Mouse (Mus musculus) erythroblast, embryonic 14.5 days (primary cell): ENCODE data around the gene Fasl. TPM values are rescaled to one million over a fixed set of nuclear protein-coding genes. Genes with fewer than 3 reads are reported as not detected.
A peak's percentile ranks its signal among the peaks of the same experiment; 100 is the strongest.

ENCODE experiments used
- H3K27me3 ChIP-seq: 2 replicates; pipeline ENCODE4 v1.6.1; 2012; ENCODE audit warnings: inconsistent platforms; ENCODE audit not compliant: control insufficient read depth
- H3K36me3 ChIP-seq: 2 replicates; pipeline ENCODE4 v1.6.1; 2012; ENCODE audit warnings: mild to moderate bottlenecking, inconsistent platforms; ENCODE audit not compliant: control insufficient read depth
- H3K4me1 ChIP-seq: 2 replicates; pipeline ENCODE4 v1.6.1; 2012; ENCODE audit warnings: inconsistent platforms; ENCODE audit not compliant: control insufficient read depth
- H3K4me3 ChIP-seq: replicated peaks from 2 replicates; pipeline ENCODE3; 2012; ENCODE audit warnings: moderate library complexity, mild to moderate bottlenecking, inconsistent platforms
- H3K9me3 ChIP-seq: 2 replicates; pipeline ENCODE4 v1.6.1; 2012; ENCODE audit warnings: low read length, inconsistent platforms, mixed read lengths; ENCODE audit not compliant: control insufficient read depth
- GATA1 ChIP-seq: IDR thresholded peaks from 2 replicates; pipeline ENCODE4 v1.6.1; 2012; ENCODE audit warnings: low read length, inconsistent platforms, mixed read lengths
- TAL1 ChIP-seq: IDR thresholded peaks from 3 replicates; pipeline ENCODE4 v1.6.1; 2012; ENCODE audit warnings: low read length, inconsistent platforms, mixed read lengths
- polyA plus RNA-seq: library from polyadenylated mRNA; stranded (reverse); fragments of >175 nt; gene quantifications from 2 replicates; pipeline ENCODE4 v1.2.3, GENCODE M21; 2012

The Fasl gene
- polyA plus RNA-seq, 1 experiment, result not detected

- Histone ChIP-seq H3K4me3 (peak overlapping the region; percentile 20), H3K9me3 (0 out of 2 replicates have a peak, but pooled peaks cover 2% of the 10 kb centered on the region)
Observed at GRCm38 (mm10) chr1:161734741-161735211, 53.5 kb downstream of the Fasl start.

GRCm38 (mm10) chr1:161734314-161734713, 54.0 kb downstream of the Fasl start:
- Histone ChIP-seq H3K9me3 (0 out of 2 replicates have a peak, but pooled peaks cover 2% of the 10 kb centered on the region), H3K4me3 (no peak overlapping the region), H3K27me3 (peaks cover 33% of the 10 kb centered on the region), H3K4me1 (no peaks in the 10 kb centered on the region; the same call in none of the 2 replicates), H3K36me3 (no peaks in the 10 kb centered on the region)
- TF ChIP-seq GATA1, result no peak
- TF ChIP-seq TAL1, result no peak

More at GRCm38 (mm10) chr1:161734741-161735211, 53.5 kb downstream of the Fasl start:
- TF ChIP-seq TAL1 (no peak), GATA1 (no peak)
- no peaks in the 10 kb centered on the region; the same call in none of the 2 replicates for H3K4me1 ChIP-seq
- no peaks in the 10 kb centered on the region for H3K36me3 ChIP-seq
- peaks cover 33% of the 10 kb centered on the region for H3K27me3 ChIP-seq

Other genes with a start within 250 kb of the Fasl start
- gene Suco, start 88.2 kb upstream of the Fasl start, polyA plus RNA-seq, result 0.18 and 0.69 TPM in 2 replicates
- 0.07 and 0.21 TPM in 2 replicates for gene Pigc, start 180.7 kb upstream of the Fasl start, polyA plus RNA-seq
- gene 4930558K02Rik, start 191.1 kb upstream of the Fasl start, polyA plus RNA-seq, result not detected in 2 replicates